Mouse (Mus musculus) adrenal gland, postnatal 25 days (tissue): ENCODE results near the gene Dgkd. TPM values are rescaled to one million over a fixed set of nuclear protein-coding genes. Genes with fewer than 3 reads are reported as not detected.

Source experiments
- DNase-seq: peaks from one replicate; pipeline ENCODE4 v3.0.0; 2021; ENCODE audit warnings: mixed read lengths
- total RNA-seq: library from RNA; stranded (reverse); gene quantifications from 2 replicates; pipeline ENCODE4 v1.2.3, GENCODE M21; 2021

Dgkd gene
- total RNA-seq, 1 experiment from 2014 or later = 62.5 TPM

- DNase-seq = no peak
Measured at GRCm38 (mm10) chr1:87936075-87936474, 83.0 kb downstream of the Dgkd start.

DNA sequence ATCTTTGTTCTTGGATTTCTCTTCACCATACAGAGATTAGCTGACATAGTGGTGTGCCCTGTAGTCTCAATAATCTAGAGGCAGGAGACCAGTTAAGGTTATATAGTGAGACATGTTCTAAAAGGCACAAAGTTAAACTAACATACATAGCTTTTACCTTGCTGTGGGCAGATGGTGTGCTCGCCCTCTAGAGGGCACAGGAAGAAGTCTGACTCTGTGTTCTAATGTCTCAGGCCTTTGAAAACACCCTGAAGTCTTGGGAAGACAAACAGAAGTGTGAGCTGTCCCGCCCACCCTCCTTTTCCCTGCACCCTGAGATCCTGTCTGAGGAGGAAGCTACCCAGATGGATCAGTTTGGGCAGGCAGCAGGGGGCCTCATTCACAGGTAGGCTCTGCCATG lies 83.4 kb downstream of the Dgkd start:
- DNase-seq = no peak

GRCm38 (mm10) chr1:87941765-87942164 lies 88.7 kb downstream of the Dgkd start:
- no peak for DNase-seq

GRCm38 (mm10) chr1:87947681-87948091 lies 94.6 kb downstream of the Dgkd start:
- no peak for DNase-seq

DNA sequence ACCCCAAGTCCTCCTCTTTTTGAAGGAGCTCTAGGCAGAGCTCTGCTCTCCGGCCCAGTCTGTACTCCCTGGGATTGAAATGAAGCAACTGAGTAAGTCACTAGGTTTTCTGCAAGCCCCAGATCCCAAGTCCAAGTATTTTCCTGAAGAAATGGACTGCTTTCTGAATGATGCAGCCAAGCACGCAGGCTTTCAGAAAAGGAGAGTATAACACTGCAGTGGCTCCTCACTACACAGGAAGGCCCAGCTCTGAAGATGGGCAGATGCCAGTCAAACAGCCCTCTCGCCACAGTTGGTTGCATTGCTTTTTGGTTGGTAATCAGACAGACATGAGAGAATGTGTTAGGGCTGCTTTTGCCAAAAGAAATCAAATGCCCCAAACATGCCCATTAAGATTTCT lies 98.6 kb downstream of the Dgkd start:
- DNase-seq = no peak

- DNase-seq = no peak
Measured at GRCm38 (mm10) chr1:87953073-87953472, 100.0 kb downstream of the Dgkd start.

- no peak for DNase-seq
Measured at GRCm38 (mm10) chr1:87958931-87959330, 105.8 kb downstream of the Dgkd start.

DNA sequence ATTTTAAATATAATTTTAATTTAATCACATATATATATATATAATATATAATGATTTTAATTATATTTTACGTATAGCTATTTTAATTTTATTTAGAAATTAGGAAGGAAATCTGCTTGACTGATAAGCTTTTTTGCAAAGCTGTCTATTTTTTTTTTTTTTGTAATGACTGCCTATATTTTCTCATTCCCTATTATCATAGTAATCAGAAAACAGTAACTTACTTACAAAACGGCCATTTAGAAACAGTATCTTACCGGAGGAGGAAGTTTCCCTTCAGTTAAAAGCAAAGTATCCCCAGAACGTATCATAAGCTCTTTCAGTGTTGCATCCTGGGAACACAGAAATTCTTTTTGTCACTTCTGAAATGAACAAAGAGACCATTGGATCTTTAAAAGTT lies 106.4 kb downstream of the Dgkd start:
- no peak for DNase-seq

DNA sequence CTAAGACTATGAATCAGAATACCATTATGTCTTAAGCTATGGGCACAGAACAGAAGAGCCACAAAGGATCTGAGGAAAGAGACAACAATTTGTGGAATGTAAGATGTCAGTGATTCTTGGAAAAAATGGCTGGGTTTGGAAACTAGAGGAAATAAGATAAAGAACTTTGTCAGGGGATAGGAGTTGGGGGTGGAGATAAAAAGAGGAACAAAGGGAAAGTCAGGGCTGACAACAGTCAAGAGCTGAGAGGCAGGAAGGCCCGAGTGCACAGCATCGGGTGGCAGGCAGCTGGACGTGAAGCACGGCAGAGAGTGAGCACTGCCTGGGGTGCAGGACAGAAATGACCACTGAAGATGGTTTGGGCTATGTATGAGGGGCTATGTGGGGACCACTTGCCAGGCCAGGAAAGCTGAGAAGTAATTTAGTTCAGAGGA lies 106.9 kb downstream of the Dgkd start:
- no peak for DNase-seq

DNA sequence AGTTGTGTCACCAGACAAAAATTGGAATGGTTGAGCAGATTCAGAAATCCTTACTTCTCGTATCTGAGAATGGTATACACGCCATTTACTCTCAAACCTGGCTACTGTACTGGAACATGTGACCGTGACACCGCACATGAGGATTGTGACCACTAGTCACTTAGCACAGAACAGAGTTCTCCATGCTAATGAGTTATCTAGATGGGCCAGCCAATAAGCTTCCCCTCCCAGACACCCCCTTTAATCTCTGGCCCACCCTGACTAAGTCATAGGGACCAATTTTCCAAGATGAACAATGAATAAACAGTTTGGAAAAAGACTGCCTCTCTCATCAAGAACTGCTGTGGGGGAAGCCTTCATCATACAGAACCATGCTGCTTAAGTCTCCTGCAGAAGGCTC lies 107.7 kb downstream of the Dgkd start:
- DNase-seq = no peak

- DNase-seq = no peak
Measured at GRCm38 (mm10) chr1:87961459-87962167, 108.5 kb downstream of the Dgkd start.

DNA sequence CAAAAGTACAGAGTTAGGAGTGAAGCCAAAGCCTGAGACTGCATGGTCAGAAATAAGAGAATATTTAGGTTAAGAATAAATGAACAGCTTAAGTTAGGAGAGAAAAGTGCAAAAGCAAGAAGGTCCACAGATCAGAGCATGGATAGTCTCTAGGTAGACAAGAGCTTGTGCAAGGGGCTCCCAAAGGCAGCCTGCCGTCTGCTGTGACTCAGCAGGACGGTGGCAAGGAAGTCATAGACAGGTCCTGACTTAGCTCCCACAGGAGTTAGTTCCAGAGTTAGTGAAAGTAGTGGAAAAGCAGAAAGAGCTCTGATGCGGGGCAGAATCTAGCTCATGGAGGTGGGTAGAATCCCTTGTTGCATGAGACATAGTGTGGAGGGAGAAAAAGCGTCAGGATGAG lies 117.3 kb downstream of the Dgkd start:
- DNase-seq = no peak

- no peak for DNase-seq
Measured at GRCm38 (mm10) chr1:87982291-87982690, 129.2 kb downstream of the Dgkd start.

- DNase-seq = no peak
Measured at GRCm38 (mm10) chr1:87992716-87993115, 139.6 kb downstream of the Dgkd start.

Other genes with a start within 250 kb of the Dgkd start
- gene Inpp5d, start 233.0 kb upstream of the Dgkd start, total RNA-seq = 7.9 and 17.4 TPM in 2 replicates
- gene Atg16l1, start 97.4 kb upstream of the Dgkd start, total RNA-seq = 31.7 and 39.0 TPM in 2 replicates
- gene Sag, start 49.6 kb upstream of the Dgkd start, total RNA-seq = 4.0 and 5.2 TPM in 2 replicates
- 24.4 and 32.9 TPM in 2 replicates for gene Usp40, start 155.3 kb downstream of the Dgkd start, total RNA-seq
- gene Ugt1a10, start 202.1 kb downstream of the Dgkd start, total RNA-seq = not detected in 2 replicates
- gene Ugt1a9, start 217.5 kb downstream of the Dgkd start, total RNA-seq = 0.67 TPM in 1 of 2 replicates, not detected in the other
- gene Ugt1a8, start 234.5 kb downstream of the Dgkd start, total RNA-seq = not detected in 2 replicates
- gene Ugt1a7c, start 241.8 kb downstream of the Dgkd start, total RNA-seq = 0.61 and 1.4 TPM in 2 replicates
- gene Ugt1a6b, start 250.0 kb downstream of the Dgkd start, total RNA-seq = 5.5 and 7.0 TPM in 2 replicates